Comparison of ENCODE assay signal across 8 mouse cellular contexts in genomic region chr15:52160181-52161088, GRCm38 (mm10).
A peak's percentile ranks its signal among the peaks of the same experiment; 100 is the strongest.
DNase-seq lines count a peak whose midpoint lies in the region; ATAC-seq and TF ChIP-seq lines count a peak whose summit lies in the region.

No protein-coding gene starts in this region.

- no peaks in the 10 kb centered on the region for H3K9me3 ChIP-seq in forebrain, embryonic 15.5 days
- H3K9me3 ChIP-seq in lung, embryonic 14.5 days (ENCODE audit: low read depth, low read length) = no peaks in the 10 kb centered on the region

- peak overlapping the region; percentile 24 for H3K4me3 ChIP-seq in forebrain, embryonic 15.5 days
- peak overlapping the region; percentile 51 for H3K4me3 ChIP-seq in layer of hippocampus, adult 2 months
- H3K4me3 ChIP-seq in lung, embryonic 14.5 days (ENCODE audit: low read depth, low read length) = no peak overlapping the region

- peaks cover 23% of the 10 kb centered on the region for H3K4me1 ChIP-seq in forebrain, embryonic 15.5 days
- 0 out of 2 replicates have a peak, but pooled peaks cover 6% of the 10 kb centered on the region for H3K4me1 ChIP-seq in lung, embryonic 14.5 days (ENCODE audit: insufficient read depth)

- intact Hi-C loops in heart, postnatal 36 days (cut with DNase I) = loop anchor here (1.0 to 10.0 kb wide), 2 partner anchors 249 to 294 kb away; no protein-coding TSS in a partner anchor

- H3K9ac ChIP-seq in forebrain, embryonic 15.5 days (replicated peaks) = peak overlapping the region; percentile 39
- no peak overlapping the region for H3K9ac ChIP-seq in lung, embryonic 14.5 days

- peak; percentile 79 for DNase-seq in MN1 (ENCODE audit: low spot score)
- DNase-seq in cerebellum, adult 11-12 months = peak; percentile 88
- peak; percentile 56 to 70 for DNase-seq in heart, postnatal 36 days
- peak; percentile 83 to 88 for DNase-seq in layer of hippocampus, adult 2 months (ENCODE audit: low spot score in 2 of 2)
- DNase-seq in lung, embryonic 14.5 days = peak; percentile 92
- DNase-seq in retina, adult 2 months (ENCODE audit: low read depth, low spot score) = peak; percentile 38
- peak; percentile 50 for DNase-seq in yolk sac, embryonic 10.5 days (ENCODE audit: low spot score)

- 7% methylated on average over 18 of the region's 18 CpGs for WGBS in forebrain, embryonic 15.5 days
- 20% methylated on average over 18 of the region's 18 CpGs for WGBS in lung, embryonic 14.5 days

- H3K27ac ChIP-seq in forebrain, embryonic 15.5 days (replicated peaks) = peak overlapping the region; percentile 53; the same call in 1 of the 2 replicates
- peak overlapping the region; percentile 81 for H3K27ac ChIP-seq in layer of hippocampus, adult 2 months
- no peak overlapping the region for H3K27ac ChIP-seq in lung, embryonic 14.5 days (ENCODE audit: low read depth)

- peak; percentile 96 for TF ChIP-seq CTCF in layer of hippocampus, adult 2 months (conservative IDR thresholded peaks at IDR 0.05)
- TF ChIP-seq CTCF in lung, embryonic 14.5 days (IDR thresholded peaks at IDR 0.05; ENCODE audit: low read depth) = peak; percentile 84

- peak overlapping the region; percentile 48 for H3K4me2 ChIP-seq in forebrain, embryonic 15.5 days (replicated peaks)
- peak overlapping the region; percentile 41 for H3K4me2 ChIP-seq in lung, embryonic 14.5 days

- peak; percentile 95 for ATAC-seq in forebrain, embryonic 15.5 days (replicated peaks)
- ATAC-seq in lung, embryonic 14.5 days (ENCODE audit: insufficient read depth) = peak; percentile 86; the same call in 1 of the 2 replicates

- no peaks in the 10 kb centered on the region for H3K27me3 ChIP-seq in forebrain, embryonic 15.5 days
- H3K27me3 ChIP-seq in lung, embryonic 14.5 days (ENCODE audit: insufficient read depth, low read length) = no peaks in the 10 kb centered on the region

- no peaks in the 10 kb centered on the region for H3K36me3 ChIP-seq in forebrain, embryonic 15.5 days
- no peaks in the 10 kb centered on the region for H3K36me3 ChIP-seq in lung, embryonic 14.5 days (ENCODE audit: insufficient read depth)

Comparison
In these comparisons a context has a peak if more than half of its experiments do, and no peak if none do; other contexts are left out.
1. DNase-seq: peak in every context shown above with its lines; median percentile 92 in lung, embryonic 14.5 days; 88 in cerebellum, adult 11-12 months; 86 in layer of hippocampus, adult 2 months; 79 in MN1; 63 in heart, postnatal 36 days; 50 in yolk sac, embryonic 10.5 days; 38 in retina, adult 2 months.